Mouse (Mus musculus): ENCODE measurements around the gene Astn2.

- TF ChIP-seq CTCF (IDR thresholded peaks at IDR 0.05) (no peak), POLR2A (IDR thresholded peaks at IDR 0.05; ENCODE audit: insufficient read depth, low read depth, low read length) (no peak)
Observed at GRCm38 (mm10) chr4:65678929-65679328, 725.5 kb downstream of the Astn2 start.

Data from heart, adult 2 months (tissue).